Mouse (Mus musculus) heart, postnatal 25 days (tissue): ENCODE results near the gene Lpar2. TPM values are rescaled to one million over a fixed set of nuclear protein-coding genes. Genes with fewer than 3 reads are reported as not detected.

Source experiments
- DNase-seq: peaks from one replicate; pipeline ENCODE4 v3.0.0; 2022; ENCODE audit warnings: low spot score
- intact Hi-C: fragments of 180-260 bp; cut with DNase I; formaldehyde crosslinking; loops from one replicate; pipeline ENCODE4 v1.15.1; 2025
- total RNA-seq, 2 experiments: library from RNA; stranded (reverse); gene quantifications; 2 replicates each; pipeline ENCODE4 v1.2.3; 2021

Lpar2 gene
- total RNA-seq, 2 experiments from 2014 or later: 0.26 to 0.34 TPM

DNA sequence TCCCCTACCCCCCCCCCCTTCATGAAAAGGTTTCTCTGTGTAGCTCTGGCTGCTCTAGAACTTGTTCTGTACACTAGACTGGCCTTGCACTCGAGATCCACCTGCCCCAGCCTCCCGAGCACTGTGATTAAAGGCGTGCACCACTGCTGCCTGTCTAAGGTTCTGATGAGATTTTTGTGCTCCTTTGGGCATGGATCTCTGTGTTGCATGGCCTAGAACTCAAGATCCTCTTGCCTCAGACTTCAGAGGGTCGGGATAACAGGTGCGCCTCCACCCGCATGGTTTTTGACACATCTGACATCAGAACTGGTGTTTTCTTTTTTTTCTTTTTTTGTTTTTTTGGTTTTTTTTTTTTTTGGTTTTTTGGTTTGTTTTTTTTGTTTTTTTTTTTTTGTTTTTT is 17.7 kb upstream of the Lpar2 start:
- intact Hi-C loops: no loop called here
- no peak for DNase-seq

DNA sequence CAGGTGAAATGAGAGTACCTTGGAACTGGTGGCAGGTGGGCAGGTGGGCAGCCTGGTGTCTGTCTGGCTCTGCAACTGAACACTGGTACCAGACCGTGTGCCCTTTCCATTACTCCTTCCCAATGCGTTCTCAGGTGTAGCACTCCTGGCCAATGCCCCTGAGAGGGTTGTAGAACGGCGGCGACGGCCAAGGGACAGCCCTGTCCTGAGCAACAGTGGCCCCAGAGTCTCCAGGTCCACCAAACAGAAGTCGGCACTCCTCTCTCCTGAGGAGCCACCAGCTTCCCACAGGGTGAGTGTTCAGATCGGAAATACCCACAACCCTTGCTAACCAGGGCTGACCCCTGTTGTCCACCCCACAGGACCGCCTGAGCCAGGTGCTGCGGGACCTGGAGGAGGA is 17.1 kb upstream of the Lpar2 start:
- intact Hi-C loops: no loop called here
- DNase-seq: no peak

DNA sequence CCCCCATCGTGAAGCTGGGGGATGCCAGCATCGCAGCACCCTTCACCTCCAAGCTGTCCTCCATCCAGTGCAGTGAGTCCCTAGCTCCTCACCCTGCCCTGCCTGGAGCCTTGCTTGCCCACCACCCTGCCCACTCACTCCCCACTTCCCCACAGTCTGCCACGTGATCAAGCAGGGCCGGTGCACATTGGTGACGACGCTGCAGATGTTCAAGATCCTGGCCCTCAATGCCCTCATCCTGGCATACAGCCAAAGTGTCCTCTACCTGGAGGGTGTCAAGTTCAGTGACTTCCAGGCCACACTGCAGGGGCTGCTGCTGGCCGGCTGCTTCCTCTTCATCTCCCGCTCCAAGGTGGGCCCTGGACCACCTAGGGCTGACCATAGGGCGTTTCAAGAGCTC is 16.7 kb upstream of the Lpar2 start:
- no peak for DNase-seq
- intact Hi-C loops: no loop called here

DNA sequence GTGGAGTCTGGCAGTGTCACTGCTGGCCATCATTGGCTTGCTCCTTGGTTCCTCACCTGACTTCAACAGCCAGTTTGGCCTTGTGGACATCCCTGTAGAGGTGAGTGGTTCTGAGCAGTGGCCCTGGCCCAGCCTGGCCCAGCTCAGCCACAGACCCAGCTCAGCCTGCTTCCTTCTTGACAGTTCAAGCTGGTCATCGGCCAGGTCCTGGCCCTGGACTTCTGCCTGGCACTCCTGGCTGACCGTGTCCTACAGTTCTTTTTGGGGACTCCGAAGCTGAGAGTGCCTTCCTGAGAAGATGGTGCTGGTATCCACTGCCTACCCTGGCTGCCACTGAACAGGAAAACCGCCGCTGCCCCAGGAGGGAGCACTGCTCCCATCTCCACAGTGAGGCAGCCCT is 15.0 kb upstream of the Lpar2 start:
- DNase-seq: no peak
- intact Hi-C loops: no loop called here

DNA sequence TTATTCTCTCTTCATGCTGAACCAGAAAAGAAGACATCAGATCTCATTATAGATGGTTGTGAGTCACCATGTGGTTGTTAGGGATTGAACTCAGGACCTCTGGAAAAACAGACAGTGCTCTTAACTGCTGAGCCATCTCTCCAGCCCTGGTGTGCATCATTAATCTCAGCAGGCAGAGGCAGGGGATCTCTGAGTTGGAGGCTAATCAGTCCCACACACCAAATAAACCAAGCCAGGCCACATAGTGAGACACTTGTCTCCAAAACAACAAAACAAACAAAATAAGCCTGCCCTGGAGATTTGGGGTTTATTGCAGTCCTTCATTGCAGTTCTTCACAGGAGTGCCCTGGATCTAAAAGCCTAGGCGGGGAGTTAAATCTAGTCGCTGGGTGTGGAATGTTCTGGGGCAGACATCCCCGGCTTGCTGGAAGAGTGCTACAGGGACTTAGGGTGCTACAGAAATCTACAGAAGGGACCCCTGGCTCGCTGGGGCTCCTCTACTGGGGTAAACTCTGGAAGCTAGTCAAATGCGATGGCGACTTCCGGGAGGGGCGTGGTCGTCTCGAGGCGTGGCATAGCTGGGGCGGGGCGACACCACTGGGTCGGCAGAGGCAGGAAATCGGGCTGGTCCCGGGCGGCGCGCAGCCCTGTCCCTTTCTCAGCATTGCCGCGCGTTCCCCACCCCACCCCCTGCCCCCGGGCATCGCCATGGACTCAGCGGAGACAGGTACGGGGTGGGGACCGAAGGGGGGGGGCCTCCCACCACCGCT is 13.9 kb upstream of the Lpar2 start, which contains the start of gene Gmip:
Gene Gmip (plus strand): TSS at position 586 of the 770 bp plus-strand sequence.
- DNase-seq: peak; percentile 66

DNA sequence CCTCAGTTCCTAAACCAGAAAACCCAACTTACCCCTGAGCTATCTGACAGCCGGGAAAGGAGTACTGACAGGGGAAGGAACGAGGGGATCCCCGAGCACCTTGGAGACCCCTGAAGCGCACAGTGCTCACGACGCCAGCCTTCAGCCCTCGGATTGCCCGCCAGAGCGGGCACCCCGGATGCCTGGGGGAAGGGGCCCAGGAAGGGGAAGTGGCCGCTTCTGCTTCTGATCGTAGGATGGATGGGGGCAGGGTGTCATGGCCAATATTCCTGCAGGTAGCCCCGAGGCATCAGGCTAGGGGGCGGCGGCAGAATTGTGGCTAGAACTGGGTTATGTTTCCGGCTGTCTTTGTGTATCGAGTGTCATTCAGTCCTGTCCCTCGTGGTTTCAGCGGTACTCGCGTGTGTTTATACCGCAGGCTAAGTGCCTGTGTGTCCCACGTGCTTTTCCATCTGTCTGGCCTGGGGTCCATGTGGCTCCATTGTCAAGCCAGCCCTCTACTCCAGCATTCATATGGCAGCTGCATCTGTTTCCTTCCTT is 13.3 kb upstream of the Lpar2 start:
- intact Hi-C loops: no loop called here
- no peak for DNase-seq

More for the DNA sequence above, 13.9 kb upstream of the Lpar2 start, which contains the start of gene Gmip:
- intact Hi-C loops: no loop called here

DNA sequence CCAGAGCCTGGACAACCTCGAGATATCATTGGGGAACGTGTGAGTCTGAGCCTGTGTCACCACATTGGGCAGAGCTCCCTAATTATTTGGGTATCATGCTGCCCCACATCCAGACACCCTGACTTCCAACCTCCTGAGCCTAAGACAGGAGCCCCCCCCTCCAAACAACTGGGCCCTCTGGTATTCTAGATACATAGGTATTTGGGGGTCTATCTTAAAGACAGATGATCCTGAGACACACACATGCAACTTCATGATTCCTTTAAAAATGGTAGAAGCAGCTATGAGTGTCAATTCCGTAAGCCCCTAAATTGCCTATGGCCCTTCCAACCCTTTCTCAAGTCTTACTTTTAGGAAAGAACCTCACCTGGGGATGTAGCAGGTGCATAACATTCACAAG is 12.4 kb upstream of the Lpar2 start:
- no peak for DNase-seq
- intact Hi-C loops: no loop called here

DNA sequence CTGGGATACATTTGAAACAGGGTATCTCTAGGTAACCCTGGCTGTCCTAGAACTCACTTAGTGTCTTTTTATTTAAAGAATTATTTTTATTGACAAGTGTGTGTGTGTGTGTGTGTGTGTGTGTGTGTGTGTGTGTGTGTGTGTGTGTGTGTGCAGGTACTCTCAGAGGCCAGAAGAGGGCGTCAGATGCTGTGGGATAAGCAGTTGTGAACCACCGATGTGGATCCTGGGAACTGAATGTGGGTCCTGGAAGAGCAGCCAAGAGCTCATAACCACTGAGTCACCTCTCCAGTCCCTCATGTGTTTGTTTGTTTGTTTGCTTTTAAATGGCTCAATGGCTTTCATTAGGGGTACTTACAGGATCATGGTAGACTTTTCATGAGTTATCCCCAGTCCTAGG is 7.3 kb upstream of the Lpar2 start:
- intact Hi-C loops: no loop called here
- no peak for DNase-seq

DNA sequence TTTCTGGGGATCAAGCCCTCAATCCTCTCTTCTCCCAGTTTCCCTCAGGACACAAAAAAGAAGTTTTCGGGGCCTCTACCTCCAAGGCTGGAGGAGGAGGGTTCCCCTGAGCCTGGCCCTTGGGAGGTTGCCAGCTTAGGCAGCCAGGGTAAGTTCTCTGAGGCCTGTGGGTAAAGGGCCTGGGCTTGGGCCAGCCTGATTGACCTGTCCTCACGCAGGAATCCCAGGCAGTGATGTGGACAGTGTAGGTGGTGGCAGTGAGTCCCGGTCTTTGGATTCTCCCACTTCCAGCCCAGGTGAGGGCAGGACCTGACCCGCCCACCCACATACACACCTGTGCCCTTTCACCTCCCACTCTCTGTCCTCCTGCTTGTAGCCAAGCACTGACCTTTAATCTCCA is 6.8 kb upstream of the Lpar2 start:
- no peak for DNase-seq
- intact Hi-C loops: no loop called here

DNA sequence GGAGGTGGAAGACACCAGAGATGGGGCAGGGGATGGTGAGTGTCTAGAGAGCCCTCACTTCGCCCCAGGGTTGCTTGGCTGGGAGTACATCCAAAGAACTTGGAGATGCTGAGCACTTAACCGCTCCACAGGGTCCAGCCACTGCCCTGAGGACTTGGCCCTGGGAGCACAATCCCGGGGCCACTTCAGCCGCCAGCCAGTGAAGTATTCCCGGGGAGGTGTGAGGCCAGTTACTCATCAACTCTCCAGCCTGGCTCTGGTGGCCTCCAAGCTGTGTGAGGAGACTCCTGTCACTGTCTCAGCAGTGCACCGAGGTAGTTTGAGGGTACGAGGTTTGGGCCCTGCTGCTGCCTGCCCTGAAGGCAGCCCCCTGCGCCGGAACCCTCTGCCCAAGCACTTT is 1.8 kb upstream of the Lpar2 start:
- intact Hi-C loops: no loop called here
- DNase-seq: no peak

DNA sequence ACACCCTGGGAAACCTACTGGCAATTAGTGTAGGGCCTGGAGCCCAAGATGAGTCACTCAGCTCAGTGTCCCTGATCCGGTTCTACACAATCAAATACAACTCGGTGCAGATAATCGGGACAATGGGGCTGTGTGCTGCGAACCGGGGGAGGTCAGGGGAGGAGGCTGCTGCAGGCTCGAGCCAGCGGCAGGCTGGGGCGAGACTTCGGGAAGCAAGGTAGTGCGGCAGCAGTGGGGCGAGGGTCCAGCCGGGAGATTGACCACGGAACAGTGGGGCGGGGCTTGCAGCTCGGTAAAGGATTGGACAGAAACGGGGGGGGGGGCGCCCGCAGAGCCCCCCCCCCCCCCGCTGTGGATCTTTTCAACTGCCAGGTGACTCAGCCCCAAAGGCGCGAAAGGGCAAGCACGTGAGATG is 251 bp upstream of the Lpar2 start:
- intact Hi-C loops: no loop called here
- DNase-seq: no peak

DNA sequence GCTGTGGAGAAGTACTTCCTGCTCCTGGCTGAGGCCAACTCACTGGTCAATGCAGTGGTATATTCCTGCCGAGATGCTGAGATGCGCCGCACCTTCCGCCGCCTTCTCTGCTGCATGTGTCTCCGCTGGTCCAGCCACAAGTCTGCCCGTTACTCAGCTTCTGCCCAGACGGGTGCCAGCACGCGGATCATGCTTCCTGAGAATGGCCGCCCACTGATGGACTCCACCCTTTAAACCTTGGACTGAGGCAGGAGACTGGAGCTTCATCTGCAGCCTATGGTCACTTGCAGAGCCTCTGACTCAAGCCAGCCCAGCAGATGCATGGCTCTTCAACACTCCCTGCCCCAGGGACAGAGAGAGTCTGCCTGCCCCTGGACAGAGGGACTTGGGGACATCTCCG is 4.1 kb downstream of the Lpar2 start:
- intact Hi-C loops: no loop called here
- no peak for DNase-seq

DNA sequence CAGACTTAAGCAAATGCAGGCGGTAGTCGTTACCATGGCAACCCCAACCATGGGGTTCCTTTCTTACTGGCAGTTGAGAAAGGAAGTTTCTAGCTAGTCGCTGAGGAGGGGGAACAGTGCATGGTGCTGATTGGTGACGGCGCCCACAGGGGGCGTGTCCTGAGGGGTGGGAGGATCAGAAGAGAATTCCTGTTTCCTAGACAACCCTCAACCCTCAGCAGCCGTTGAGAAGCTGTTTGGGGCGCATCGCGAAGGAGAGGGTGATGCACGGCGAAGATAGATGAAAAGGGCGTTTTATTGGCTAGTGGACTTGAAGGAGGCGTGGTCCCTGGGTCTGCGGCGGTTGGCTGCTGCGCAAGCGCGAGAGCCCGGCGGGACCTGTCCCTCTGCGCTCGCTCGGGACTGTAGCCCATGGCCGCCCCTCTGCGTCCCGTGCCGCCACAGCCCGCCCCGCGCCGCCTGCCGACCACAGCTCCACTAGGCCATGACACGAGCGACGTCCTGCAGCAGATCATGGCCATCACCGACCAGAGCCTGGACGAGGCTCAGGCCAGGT is 10.1 kb downstream of the Lpar2 start, which contains the start of gene Pbx4:
Gene Pbx4 (plus strand): TSS at position 194 of the 556 bp plus-strand sequence.
- DNase-seq: peak; percentile 71
- intact Hi-C loops: no loop called here

DNA sequence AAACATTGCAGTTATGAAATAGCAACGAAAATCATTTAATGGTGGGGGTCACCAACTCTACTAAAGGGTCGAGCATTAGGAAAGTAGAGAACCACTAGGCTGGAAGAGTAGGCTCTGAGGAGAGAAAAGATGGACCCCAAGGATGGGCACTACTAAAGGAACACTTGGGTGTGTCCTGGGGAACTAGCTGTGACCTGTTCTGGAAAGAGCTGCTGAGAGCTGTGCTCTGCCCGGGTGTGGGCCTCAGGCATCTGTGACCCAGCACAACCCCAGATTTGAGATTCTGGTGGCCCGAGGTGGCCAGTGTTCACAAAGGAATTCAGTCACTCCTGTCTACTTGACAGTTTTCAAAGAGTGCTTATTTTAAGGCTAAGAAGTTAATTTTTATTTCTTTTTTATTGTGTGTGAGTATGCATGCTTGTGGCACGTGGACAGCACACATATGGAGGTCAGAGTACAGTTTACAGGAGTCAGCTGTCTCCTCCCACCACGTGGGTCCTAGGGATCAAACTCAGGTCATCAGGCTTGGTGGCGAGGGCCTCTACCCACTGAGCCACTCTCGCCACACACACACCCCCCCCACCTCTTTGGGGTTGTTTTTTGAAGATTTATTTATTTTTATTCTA is 14.9 kb downstream of the Lpar2 start:
- DNase-seq: no peak
- intact Hi-C loops: no loop called here

DNA sequence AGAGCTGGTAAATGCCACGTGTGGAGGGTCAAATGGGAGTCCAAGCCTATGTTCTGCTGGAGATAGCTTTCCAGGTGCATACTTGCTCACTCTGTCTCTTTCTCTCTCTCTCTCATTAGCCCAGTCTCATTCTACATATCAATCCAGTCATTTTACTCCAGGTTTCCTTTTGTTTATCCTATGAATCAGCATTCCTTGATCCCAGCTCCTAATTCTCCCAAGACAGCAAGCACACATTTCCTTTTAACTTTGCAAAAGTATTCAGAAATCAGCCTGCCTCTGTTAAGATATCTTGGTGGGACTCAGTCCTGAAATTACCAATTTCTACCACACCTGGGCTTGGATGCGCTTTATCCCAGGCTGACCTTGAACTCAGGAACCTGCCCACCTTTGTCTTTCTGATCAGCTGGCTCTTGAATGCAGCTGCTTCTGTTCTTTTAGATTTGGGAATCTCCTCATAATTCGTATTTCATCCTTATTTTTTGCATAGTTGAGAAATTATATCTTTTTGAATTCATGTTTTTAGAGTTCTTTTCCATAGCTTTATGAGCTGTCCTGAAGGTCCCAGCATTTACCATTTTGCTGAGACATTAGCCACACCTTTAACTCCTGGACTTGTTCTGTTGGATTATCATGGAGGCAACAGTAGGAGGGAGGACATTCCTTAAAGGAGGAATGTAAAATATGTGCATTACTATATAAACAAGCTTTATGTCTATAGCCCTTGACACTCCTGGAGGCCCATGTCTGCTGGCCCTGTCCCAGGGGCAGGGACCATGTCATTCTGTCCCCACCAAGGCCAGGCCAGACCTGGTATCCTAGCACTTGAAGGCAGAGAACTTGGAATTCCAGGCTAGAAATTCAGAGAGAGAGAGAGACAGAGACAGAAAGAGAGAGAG is 25.2 kb downstream of the Lpar2 start:
- intact Hi-C loops: no loop called here
- no peak for DNase-seq

DNA sequence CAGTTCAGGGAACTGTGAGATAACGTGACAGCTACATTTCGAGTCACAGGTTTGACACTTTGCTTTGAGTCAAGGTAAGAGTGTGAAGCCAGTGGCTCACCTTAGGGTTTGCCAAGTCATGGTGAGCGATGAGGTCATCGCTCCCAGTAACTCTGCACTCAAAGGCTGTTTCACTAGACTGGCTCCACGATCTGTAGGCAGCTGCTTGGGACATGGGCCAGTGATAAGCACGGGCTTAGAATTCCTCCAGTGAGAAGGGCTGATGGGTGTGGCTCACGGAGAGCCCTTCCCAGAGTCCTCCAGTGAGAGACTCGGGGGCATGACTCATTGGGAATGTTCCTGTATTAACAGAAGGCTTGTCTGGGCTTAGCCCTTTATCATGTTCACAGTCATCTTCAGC is 26.7 kb downstream of the Lpar2 start:
- intact Hi-C loops: no loop called here
- DNase-seq: peak; percentile 32

DNA sequence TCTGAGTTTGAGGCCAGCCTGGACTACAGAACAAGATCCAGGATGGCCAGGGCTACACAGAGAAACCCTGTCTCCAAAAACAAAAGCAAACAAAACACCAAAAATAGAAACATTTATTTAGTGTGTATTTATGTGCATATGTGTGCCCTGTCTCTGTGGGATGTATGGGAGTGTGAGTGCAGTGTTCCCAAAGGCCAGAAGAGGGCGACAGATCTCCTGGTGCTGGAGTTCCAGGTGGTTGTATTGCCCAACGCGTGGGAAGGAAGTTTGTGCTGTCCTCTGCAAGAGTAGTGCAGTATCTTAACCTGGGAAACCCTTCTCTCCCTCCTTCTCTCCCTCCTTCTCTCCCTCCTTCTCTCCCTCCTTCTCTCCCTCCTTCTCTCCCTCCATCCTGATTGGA is 27.7 kb downstream of the Lpar2 start:
- DNase-seq: no peak
- intact Hi-C loops: no loop called here

DNA sequence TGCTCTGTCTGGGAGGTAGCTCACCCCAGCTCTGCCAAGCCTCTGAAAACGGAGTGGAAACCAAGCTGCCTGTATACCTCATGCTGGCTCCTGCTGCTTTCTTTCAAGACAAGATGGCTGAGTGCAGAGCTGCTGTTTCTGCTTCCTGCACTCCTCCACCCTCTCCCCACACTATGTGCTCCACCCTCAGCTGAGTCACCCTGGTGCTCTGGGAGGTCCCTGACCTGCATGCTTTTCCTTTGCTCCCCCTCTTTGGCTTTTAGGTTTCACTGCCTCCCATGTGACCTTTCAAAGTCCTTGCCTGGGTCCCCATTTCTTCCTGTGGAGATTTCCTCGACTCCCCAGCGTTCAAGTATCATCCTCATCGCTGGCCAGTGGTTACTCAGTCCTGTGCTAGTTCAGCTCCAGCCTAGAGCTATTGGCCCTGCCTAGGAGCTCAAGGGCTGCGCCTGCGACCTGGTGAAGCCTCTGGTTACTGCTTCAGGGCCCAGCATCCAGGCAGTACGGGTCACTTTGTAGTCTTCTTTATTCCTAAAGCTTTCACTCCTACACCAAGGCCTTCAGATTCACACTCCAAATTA is 28.8 kb downstream of the Lpar2 start:
- DNase-seq: no peak
- intact Hi-C loops: no loop called here

DNA sequence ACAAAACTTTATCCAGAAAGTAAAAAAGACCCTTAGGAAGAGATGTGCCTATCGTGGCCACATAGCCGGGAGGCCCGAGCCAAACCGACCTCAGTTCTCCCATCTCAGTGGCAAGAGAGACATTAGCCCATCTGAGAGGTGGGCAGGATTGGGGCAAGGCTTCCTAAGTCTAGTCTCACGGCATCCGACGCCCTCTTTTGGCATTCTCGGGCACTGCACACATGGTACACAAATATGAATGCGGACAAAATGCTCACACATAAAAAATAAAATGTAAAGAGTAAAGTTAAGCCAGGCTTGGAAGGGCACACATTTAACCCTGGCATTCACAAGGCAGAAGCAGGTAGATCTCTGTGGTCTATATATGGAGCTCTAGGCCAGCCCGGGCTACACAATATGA is 31.6 kb downstream of the Lpar2 start:
- no peak for DNase-seq
- intact Hi-C loops: no loop called here

DNA sequence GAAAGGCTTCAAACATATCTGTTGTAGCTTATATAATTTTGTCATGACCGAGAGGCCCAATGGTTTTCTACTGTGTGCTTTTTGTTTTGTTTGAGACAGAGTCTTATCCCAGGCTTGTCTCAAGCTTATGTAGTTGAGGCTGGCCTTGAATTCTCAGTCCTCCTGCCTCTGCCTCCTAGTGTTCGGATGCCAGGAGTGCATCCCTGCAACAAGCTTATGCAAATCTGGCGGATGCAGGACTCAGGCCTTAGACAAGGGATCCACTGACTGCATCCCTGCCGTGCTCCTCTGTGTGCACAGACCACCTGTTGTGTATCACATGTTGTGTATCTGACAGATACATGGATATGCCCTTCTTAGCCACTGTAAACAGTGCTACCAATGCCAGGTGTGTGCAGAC is 38.6 kb downstream of the Lpar2 start:
- intact Hi-C loops: no loop called here
- no peak for DNase-seq
